Mouse (Mus musculus) limb, embryonic 13.5 days (tissue): ENCODE measurements around the gene Igsf8. TPM values are rescaled to one million over a fixed set of nuclear protein-coding genes. Genes with fewer than 3 reads are reported as not detected.

ENCODE experiments used
- polyA plus RNA-seq: library from polyadenylated mRNA; unstranded; fragments of >200 nt; fragmentation: Nextera tagmentation; extraction: Ambion mirVana; gene quantifications from 2 replicates; pipeline ENCODE4 v1.2.1, GENCODE M21; 2015

Gene Igsf8
- polyA plus RNA-seq, 1 experiment from 2014 or later, result 46.7 TPM

Other genes with a start within 250 kb of the Igsf8 start
- 20.7 and 20.8 TPM in 2 replicates for gene Vangl2, start 233.2 kb upstream of the Igsf8 start, polyA plus RNA-seq
- gene Nhlh1, start 204.1 kb upstream of the Igsf8 start, polyA plus RNA-seq, result not detected in 2 replicates
- 247 and 281 TPM in 2 replicates for gene Copa, start 179.1 kb upstream of the Igsf8 start, polyA plus RNA-seq
- 102 and 107 TPM in 2 replicates for gene Ncstn, start 178.8 kb upstream of the Igsf8 start, polyA plus RNA-seq
- 165 and 167 TPM in 2 replicates for gene Pex19, start 134.9 kb upstream of the Igsf8 start, polyA plus RNA-seq
- 173 and 176 TPM in 2 replicates for gene Dcaf8, start 113.6 kb upstream of the Igsf8 start, polyA plus RNA-seq
- 108 and 113 TPM in 2 replicates for gene Pea15a, start 54.8 kb upstream of the Igsf8 start, polyA plus RNA-seq
- gene Casq1, start 41.8 kb upstream of the Igsf8 start, polyA plus RNA-seq, result 6.5 and 8.1 TPM in 2 replicates
- gene Atp1a4, start 3.2 kb upstream of the Igsf8 start, polyA plus RNA-seq, result not detected in 2 replicates
- gene Atp1a2, start 36.4 kb downstream of the Igsf8 start, polyA plus RNA-seq, result 5.3 and 5.6 TPM in 2 replicates
- gene Kcnj9, start 67.7 kb downstream of the Igsf8 start, polyA plus RNA-seq, result 0.06 TPM in 1 of 2 replicates, not detected in the other
- 0.04 and 0.05 TPM in 2 replicates for gene Kcnj10, start 79.6 kb downstream of the Igsf8 start, polyA plus RNA-seq
- gene Pigm, start 114.9 kb downstream of the Igsf8 start, polyA plus RNA-seq, result 6.2 and 6.8 TPM in 2 replicates
- gene Slamf9, start 213.7 kb downstream of the Igsf8 start, polyA plus RNA-seq, result 0.25 and 0.63 TPM in 2 replicates
- gene Igsf9, start 220.1 kb downstream of the Igsf8 start, polyA plus RNA-seq, result 47.9 and 53.2 TPM in 2 replicates
- gene Tagln2, start 238.4 kb downstream of the Igsf8 start, polyA plus RNA-seq, result 118 and 119 TPM in 2 replicates